Mouse (Mus musculus): Measurements from ENCODE around the gene P2rx3. TPM values are rescaled to one million over a fixed set of nuclear protein-coding genes. Genes with fewer than 3 reads are reported as not detected.
A peak's percentile ranks its signal among the peaks of the same experiment; 100 is the strongest.

The P2rx3 gene
- 4.2 and 5.2 TPM in 2 replicates for polyA plus RNA-seq (2011; ENCODE audit: insufficient read length, low read depth, missing spikeins)

DNA sequence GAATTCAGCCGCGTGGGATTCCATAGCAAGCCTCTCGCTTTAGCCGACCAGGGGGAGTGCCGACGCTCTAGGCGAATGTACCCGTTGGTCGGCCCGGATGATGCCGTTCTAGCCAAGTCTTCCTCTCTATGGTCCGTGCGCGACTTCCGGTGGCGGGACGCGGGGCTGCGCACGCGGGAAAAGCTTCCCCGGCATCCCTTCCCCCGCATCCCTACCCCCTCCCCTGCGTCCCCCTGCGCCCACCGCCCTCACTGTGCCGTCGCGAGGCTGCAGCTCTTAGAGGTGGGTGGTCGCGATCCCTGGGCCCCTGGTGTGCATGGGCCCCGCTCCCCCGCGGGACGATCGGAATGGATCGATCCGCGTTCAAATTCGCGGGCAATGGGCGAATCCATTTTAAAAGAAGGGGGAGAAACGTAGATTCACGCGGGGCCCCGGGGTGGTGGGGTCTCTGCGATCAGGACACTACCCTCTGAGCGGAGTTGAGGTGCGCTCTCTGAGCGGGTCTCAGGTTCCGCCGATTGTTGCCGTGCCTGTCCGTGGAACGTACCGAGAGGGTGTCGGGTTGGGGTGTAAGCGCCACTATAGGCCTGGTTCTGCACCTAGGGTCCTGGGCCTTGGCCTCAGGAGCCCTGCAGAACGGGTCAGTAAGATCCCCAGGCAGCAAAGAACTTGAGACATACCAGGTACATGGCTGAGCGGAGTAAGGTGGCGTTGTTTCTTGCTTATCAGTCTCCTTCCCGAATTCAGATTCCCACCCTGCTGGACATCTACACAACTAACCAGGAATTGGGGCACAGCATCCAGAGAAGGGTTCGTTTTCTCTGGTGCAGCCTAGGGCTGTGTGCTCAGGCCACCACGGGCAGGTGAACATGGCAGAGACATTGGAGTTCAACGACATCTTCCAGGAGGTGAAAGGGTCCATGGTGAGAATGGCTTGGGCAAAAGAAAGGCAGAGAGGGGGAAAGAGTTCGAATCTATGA, at the start of gene P2rx3, which contains the start of gene Ssrp1:
Gene P2rx3, minus strand, starts transcription at position 416 of the 980 bp plus-strand sequence.
Gene Ssrp1, plus strand, starts transcription at position 188 of the 980 bp plus-strand sequence.
- TF ChIP-seq CTCF (IDR thresholded peaks at IDR 0.05; ENCODE audit: borderline replicate concordance, insufficient read depth, low read length), result no peak
- peak; percentile 64; the same call in 1 of the 2 replicates for TF ChIP-seq POLR2A (IDR thresholded peaks at IDR 0.05; ENCODE audit: low read depth, low read length)
- no peaks in the 10 kb centered on the region for H3K4me1 ChIP-seq (ENCODE audit: control insufficient read depth, insufficient read depth, low read length)
- H3K27ac ChIP-seq (ENCODE audit: insufficient read depth, low read length), result peak within 1 kb of the TSS; percentile 41

DNA sequence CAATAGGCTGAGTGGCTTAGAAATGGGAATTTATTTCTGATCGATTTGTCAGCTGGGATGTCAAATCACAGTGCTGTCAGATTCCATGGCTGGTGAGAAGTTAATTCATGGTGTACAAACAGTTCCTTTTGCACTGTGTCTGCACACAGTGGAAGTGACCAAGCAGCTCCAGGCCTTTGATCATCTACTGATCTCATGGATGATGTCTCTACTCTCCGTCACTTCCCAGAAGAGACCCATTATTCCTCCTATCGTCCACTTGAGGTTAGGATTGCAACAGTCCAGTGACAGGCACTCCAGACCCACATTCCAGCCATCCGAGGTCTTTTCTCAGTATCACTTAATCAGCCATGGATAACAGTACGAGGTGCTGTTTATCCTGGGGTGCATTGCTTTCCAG, 36.5 kb upstream of the P2rx3 start:
- no peak for TF ChIP-seq POLR2A (IDR thresholded peaks at IDR 0.05; ENCODE audit: low read depth, low read length)
- Histone ChIP-seq H3K27ac (ENCODE audit: insufficient read depth, low read length) (no peak overlapping the region), H3K4me3 (ENCODE audit: insufficient read depth, low read length) (no peak overlapping the region), H3K4me1 (ENCODE audit: control insufficient read depth, insufficient read depth, low read length) (no peaks in the 10 kb centered on the region)

More for the DNA sequence above, at the start of gene P2rx3, which contains the start of gene Ssrp1:
- H3K4me3 ChIP-seq (ENCODE audit: insufficient read depth, low read length), result peak within 1 kb of the TSS; percentile 85

DNA sequence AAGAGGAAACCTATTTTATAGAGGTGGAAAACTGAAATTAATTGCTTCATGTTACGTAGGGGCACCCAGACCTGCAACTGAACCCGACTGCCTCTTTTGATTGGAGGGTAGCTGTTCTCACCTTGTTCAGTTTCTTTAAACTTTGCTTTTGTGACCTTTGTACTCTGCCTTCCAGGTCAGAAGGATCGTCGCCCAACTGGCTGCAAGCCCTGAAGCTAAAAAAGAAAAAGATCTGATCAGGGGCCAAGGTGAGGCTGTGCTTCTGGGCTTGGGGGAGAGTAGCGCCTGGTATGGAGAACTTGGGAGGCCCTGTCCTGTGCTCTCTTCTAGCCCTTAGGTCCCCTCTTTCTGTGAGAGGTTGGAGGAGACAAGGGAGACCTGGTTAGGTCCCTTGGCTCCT, 34.7 kb upstream of the P2rx3 start:
- no peak overlapping the region for H3K27ac ChIP-seq (ENCODE audit: insufficient read depth, low read length)
- TF ChIP-seq POLR2A (IDR thresholded peaks at IDR 0.05; ENCODE audit: low read depth, low read length) (no peak), CTCF (IDR thresholded peaks at IDR 0.05; ENCODE audit: borderline replicate concordance, insufficient read depth, low read length) (no peak)
- H3K4me1 ChIP-seq (ENCODE audit: control insufficient read depth, insufficient read depth, low read length), result 0 out of 2 replicates have a peak, but pooled peaks cover 5% of the 10 kb centered on the region
- no peak overlapping the region for H3K4me3 ChIP-seq (ENCODE audit: insufficient read depth, low read length)

DNA sequence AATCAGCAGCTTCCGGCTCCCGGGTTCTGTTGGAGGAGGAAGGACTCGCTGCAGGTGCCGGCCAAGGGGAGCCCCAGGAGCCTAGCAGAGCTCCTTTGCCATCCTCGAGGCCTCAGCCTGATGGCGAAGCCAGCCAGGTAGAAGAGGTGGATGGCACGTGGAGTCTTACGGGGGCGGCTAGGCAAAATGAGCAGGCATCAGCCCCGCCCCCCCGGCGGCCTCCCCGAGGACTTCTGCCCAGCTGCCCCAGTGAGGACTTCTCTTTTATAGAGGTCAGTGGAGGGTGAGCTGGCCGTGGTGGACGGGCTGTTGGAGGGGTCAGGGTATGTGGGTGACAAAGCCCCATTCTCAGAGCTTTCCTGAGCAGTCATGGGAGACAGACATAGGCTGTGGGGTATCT, 32.8 kb upstream of the P2rx3 start:
- Histone ChIP-seq H3K4me1 (ENCODE audit: control insufficient read depth, insufficient read depth, low read length) (peaks cover 10% of the 10 kb centered on the region; the same call in 1 of the 2 replicates), H3K4me3 (ENCODE audit: insufficient read depth, low read length) (no peak overlapping the region), H3K27ac (ENCODE audit: insufficient read depth, low read length) (no peak overlapping the region)
- TF ChIP-seq POLR2A (IDR thresholded peaks at IDR 0.05; ENCODE audit: low read depth, low read length) (no peak), CTCF (IDR thresholded peaks at IDR 0.05; ENCODE audit: borderline replicate concordance, insufficient read depth, low read length) (no peak)

DNA sequence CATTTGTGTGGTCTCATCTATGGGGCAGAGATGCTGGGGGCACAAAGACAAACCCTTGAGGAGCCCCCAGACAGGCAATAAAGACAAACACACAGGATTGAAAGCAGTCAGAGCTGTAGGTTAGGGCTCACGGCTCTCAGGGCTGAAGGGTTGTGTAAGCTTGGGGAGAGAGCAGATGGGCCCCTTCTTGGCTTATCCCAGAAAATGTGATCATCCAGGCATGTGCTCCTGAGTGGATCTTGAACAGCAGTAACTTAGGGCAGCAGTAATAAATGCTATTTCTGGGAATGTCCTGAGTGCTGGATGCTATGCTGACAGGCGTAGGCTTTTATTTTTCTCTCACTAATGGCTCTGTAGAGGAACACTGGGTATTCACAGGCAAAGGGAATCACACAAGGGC, 31.4 kb upstream of the P2rx3 start:
- Histone ChIP-seq H3K27ac (ENCODE audit: insufficient read depth, low read length) (no peak overlapping the region), H3K4me3 (ENCODE audit: insufficient read depth, low read length) (no peak overlapping the region), H3K4me1 (ENCODE audit: control insufficient read depth, insufficient read depth, low read length) (peaks cover 13% of the 10 kb centered on the region; the same call in 1 of the 2 replicates)
- TF ChIP-seq CTCF (IDR thresholded peaks at IDR 0.05; ENCODE audit: borderline replicate concordance, insufficient read depth, low read length), result no peak

DNA sequence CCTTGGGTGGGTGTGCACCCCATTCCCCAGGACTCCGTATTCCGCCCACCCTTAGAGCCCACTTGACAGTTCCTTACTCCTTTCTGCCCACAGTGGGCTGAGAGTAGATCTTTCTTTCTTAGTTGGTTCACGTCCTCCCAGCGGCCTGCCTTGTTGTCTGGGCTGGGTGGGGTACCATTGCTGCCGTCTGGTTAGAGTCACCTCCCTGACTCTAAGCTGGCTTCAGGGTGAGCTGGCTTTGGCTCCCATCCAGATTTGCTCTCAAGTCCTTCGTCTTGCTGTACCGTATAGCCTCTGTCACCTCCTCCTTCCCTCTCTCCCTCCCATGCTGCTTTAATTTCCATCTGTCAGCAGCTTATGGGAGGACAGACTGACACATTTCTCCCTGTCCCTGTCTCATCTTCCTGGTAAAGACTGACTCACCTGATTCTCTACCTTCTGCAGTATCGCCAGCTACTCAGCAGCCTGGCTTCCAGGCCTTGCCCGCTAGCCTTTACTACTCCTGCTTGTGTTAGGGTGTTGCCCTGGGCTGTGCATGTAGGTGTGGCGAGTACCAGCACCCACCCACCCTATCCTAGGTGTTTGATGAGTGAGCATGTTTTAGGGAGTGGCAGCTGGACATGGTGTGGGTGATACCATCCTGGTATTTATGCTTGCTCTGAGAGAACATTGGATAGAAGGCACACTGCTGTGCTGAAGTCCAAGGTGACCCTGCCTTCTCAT, 30.8 kb upstream of the P2rx3 start:
- no peak for TF ChIP-seq POLR2A (IDR thresholded peaks at IDR 0.05; ENCODE audit: low read depth, low read length)
- no peak for TF ChIP-seq CTCF (IDR thresholded peaks at IDR 0.05; ENCODE audit: borderline replicate concordance, insufficient read depth, low read length)
- peaks cover 13% of the 10 kb centered on the region; the same call in 1 of the 2 replicates for H3K4me1 ChIP-seq (ENCODE audit: control insufficient read depth, insufficient read depth, low read length)
- no peak overlapping the region for H3K27ac ChIP-seq (ENCODE audit: insufficient read depth, low read length)
- no peak overlapping the region for H3K4me3 ChIP-seq (ENCODE audit: insufficient read depth, low read length)

DNA sequence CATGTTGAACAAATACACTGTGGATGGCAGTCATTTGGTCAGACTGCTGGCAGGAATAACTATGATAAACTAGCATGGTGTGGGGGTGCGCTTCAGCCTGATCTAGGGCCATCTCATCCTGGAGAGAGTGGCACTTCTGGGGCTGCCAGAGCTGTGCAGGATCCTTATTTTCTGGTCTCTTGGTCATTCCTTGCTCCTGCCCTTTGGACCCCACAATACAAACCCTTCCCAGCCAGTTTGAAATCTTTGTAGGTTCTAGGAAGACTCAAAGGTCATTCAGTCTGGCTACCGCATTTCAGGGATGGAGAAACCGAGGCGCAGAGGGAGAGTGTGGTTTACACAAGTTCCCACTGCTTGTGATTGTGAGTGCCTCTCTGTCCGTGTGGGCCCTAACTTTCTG, 29.7 kb upstream of the P2rx3 start:
- Histone ChIP-seq H3K4me3 (ENCODE audit: insufficient read depth, low read length) (no peak overlapping the region), H3K4me1 (ENCODE audit: control insufficient read depth, insufficient read depth, low read length) (peaks cover 13% of the 10 kb centered on the region; the same call in 1 of the 2 replicates), H3K27ac (ENCODE audit: insufficient read depth, low read length) (no peak overlapping the region)
- TF ChIP-seq POLR2A (IDR thresholded peaks at IDR 0.05; ENCODE audit: low read depth, low read length), result no peak
- TF ChIP-seq CTCF (IDR thresholded peaks at IDR 0.05; ENCODE audit: borderline replicate concordance, insufficient read depth, low read length), result no peak

DNA sequence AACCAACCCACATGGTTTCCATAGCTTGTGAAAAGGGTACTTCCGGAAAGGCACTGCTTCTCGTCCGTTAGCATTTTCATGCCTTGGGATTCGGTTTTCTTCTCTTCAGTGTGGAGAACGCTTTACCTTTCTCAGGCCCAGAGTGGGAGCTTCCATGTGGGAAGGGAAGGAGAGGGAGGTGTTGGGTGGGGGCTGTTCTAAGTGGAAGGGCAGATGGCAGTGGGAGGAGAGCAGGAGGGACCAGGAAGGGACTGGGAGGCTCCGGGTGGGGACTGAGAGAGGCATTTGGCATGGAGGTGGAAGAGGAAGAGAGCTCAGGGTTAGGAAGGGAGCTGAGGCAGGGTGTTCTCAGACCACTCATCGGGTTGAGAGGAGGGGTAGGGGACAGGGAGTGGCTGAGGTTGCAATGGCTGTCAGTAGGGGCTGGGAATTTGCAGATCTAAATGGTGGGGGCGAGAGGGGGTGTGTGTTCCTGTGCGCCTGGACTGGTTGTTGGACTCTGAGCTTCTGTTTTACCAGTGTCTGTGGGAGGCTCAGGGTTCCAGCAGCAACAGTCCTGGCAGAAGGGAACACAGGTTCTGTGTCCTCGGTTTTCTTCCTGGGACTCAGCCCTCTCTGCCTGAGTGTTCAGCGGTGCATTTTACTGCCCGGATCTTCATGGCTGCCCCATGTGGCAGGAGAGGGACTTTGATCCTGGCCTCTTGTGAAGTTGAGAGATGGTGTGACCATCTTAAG, 28.0 kb upstream of the P2rx3 start:
- Histone ChIP-seq H3K4me3 (ENCODE audit: insufficient read depth, low read length) (no peak overlapping the region), H3K4me1 (ENCODE audit: control insufficient read depth, insufficient read depth, low read length) (peaks cover 13% of the 10 kb centered on the region; the same call in 1 of the 2 replicates), H3K27ac (ENCODE audit: insufficient read depth, low read length) (no peak overlapping the region)
- TF ChIP-seq POLR2A (IDR thresholded peaks at IDR 0.05; ENCODE audit: low read depth, low read length), result no peak
- no peak for TF ChIP-seq CTCF (IDR thresholded peaks at IDR 0.05; ENCODE audit: borderline replicate concordance, insufficient read depth, low read length)

DNA sequence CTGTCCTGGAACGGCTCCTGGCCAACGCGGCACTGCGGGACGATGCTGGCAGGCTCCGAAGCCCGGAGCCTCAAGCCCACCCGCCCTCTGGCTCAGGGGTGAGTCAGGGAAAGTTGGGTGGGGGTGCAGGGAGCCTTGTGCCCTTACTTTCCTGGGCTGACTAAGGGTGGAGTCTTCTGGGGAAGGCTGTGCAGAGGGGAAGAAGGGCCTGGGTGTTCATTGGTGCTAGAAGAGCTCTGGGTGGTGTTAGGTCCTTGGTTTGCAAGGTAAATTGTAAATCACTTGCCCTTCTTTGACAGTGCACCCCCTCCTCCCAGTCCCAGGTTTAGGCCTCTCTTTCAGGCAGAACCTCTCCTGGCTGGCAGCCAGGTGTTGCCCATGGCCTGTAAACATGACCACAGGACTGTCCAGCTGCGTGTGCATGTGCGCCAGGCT, 23.9 kb upstream of the P2rx3 start:
- peaks cover 14% of the 10 kb centered on the region; the same call in 1 of the 2 replicates for H3K4me1 ChIP-seq (ENCODE audit: control insufficient read depth, insufficient read depth, low read length)
- H3K27ac ChIP-seq (ENCODE audit: insufficient read depth, low read length), result peak overlapping the region; percentile 4; the same call in 1 of the 2 replicates
- peak overlapping the region; percentile 35 for H3K4me3 ChIP-seq (ENCODE audit: insufficient read depth, low read length)
- TF ChIP-seq POLR2A (IDR thresholded peaks at IDR 0.05; ENCODE audit: low read depth, low read length) (no peak), CTCF (IDR thresholded peaks at IDR 0.05; ENCODE audit: borderline replicate concordance, insufficient read depth, low read length) (no peak)

Data from embryonic fibroblast, embryonic 13.5 days (primary cell).